Mouse (Mus musculus) brain, adult 10 weeks (tissue): ENCODE results near the gene Kel. TPM values are rescaled to one million over a fixed set of nuclear protein-coding genes. Genes with fewer than 3 reads are reported as not detected.

Experiments used
- polyA plus RNA-seq: library from polyadenylated mRNA; stranded (reverse); fragments of 350-450 nt; fragmentation: Illumina TruSeq; extraction: RNeasy Lipid Tissue Mini Kit (QIAGEN cat#74804); gene quantifications from one replicate; pipeline ENCODE4 v1.2.3, GENCODE M21; 2015; ENCODE audit warnings: low read depth, low replicate concordance

Gene Kel
- not detected for polyA plus RNA-seq

GRCm38 (mm10) chr6:41704123-41704522 is at the start of gene Kel:
Gene Kel, minus strand, starts transcription at chr6:41704339.

GRCm38 (mm10) chr6:41684131-41684530 is 20.0 kb downstream of the Kel start, which contains the start of gene Llcfc1:
Gene Llcfc1, plus strand, starts transcription at chr6:41684431.

DNA sequence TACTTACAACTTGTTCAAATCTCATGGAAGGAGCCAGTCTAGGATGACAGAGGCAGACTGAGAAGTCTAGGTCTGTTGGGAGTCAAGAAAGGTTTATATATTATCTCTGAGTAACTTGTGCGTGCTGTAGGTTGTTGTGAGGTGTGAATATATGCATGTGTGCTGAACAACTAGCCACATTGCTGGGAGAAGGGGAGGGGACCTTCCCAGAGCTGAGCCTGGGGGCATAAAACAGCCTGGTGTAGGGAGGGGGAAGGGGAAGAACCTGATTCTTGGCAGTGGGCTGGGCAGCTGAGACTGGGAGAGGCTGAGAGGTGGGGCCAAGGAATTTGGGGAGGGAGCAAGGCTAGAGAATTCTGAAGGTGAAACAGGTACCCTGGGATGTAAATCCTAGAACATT is 23.5 kb downstream of the Kel start, which contains the start of gene Trpv5:
TSS of gene Trpv5 (minus strand) at position 101 of the 400 bp plus-strand sequence.

Other genes starting within 250 kb of the Kel start
- gene Prss1, start 245.4 kb downstream of the Kel start, polyA plus RNA-seq, result not detected
- not detected for gene Prss2, start 182.6 kb downstream of the Kel start, polyA plus RNA-seq
- 86.6 TPM for gene Ephb6, start 98.9 kb downstream of the Kel start, polyA plus RNA-seq
- gene Trpv6, start 67.9 kb downstream of the Kel start, polyA plus RNA-seq, result 1.0 TPM
- gene Trpv5, start 23.6 kb downstream of the Kel start, polyA plus RNA-seq, result not detected
- not detected for gene Llcfc1, start 19.9 kb downstream of the Kel start, polyA plus RNA-seq
- not detected for gene Olfr459, start 70.8 kb upstream of the Kel start, polyA plus RNA-seq
- gene Pip, start 143.2 kb upstream of the Kel start, polyA plus RNA-seq, result not detected
- gene Sval2, start 148.7 kb upstream of the Kel start, polyA plus RNA-seq, result not detected
- not detected for gene Sval1, start 247.3 kb upstream of the Kel start, polyA plus RNA-seq